Mouse (Mus musculus) kidney, adult 2 months (tissue): Measurements from ENCODE around the gene Rabgap1. TPM values are rescaled to one million over a fixed set of nuclear protein-coding genes. Genes with fewer than 3 reads are reported as not detected.

Experiments
- DNase-seq: peaks from one replicate; pipeline ENCODE4 v3.0.0; 2021
- H3K27ac ChIP-seq: fragments of 200-500 bp; 2 replicates; pipeline ENCODE4 v1.5.1; 2012; ENCODE audit warnings: low read depth, low read length, control low read depth, inconsistent platforms; ENCODE audit not compliant: insufficient read depth
- H3K27me3 ChIP-seq: fragments of 200-500 bp; replicated peaks from 2 replicates; pipeline ENCODE4 v1.6.1; 2012; ENCODE audit warnings: mild to moderate bottlenecking, moderate library complexity, low read length, inconsistent platforms; ENCODE audit not compliant: control insufficient read depth, insufficient read depth
- H3K36me3 ChIP-seq: fragments of 200-500 bp; 2 replicates; pipeline ENCODE4 v1.6.1; 2012; ENCODE audit warnings: mild to moderate bottlenecking, moderate library complexity, low read length, inconsistent platforms; ENCODE audit not compliant: control insufficient read depth, insufficient read depth
- H3K4me1 ChIP-seq: fragments of 200-500 bp; 2 replicates; pipeline ENCODE4 v1.6.1; 2011; ENCODE audit warnings: low read length; ENCODE audit not compliant: control insufficient read depth, insufficient read depth
- H3K4me3 ChIP-seq: fragments of 200-500 bp; 2 replicates; pipeline ENCODE4 v1.5.1; 2011; ENCODE audit warnings: mild to moderate bottlenecking, low read depth, low read length, control low read depth; ENCODE audit not compliant: insufficient read depth
- CTCF ChIP-seq: fragments of 200-500 bp; conservative IDR thresholded peaks from 2 replicates; pipeline ENCODE4 v1.5.1; 2011; ENCODE audit warnings: low read depth, mild to moderate bottlenecking, control low read depth, low read length, moderate library complexity, mixed read lengths; ENCODE audit not compliant: insufficient read depth, insufficient read length
- POLR2A ChIP-seq: fragments of 200-500 bp; IDR thresholded peaks from one replicate; pipeline ENCODE4 v1.6.1; 2011; ENCODE audit warnings: low read depth, low read length, control low read depth
- WGBS: fragments of 180-500 bp; shearing (Covaris S2); methylation state at CpG from one replicate; pipeline ENCODE4 v1.1.7; 2018; 5-methylcytosine and 5-hydroxymethylcytosine counted together
- polyA plus RNA-seq: library from polyadenylated mRNA; depleted of rRNA; stranded (reverse); fragments of >200 nt; gene quantifications from 2 replicates; pipeline ENCODE4 v1.2.3, GENCODE M21; 2012; rRNA removed

Rabgap1 gene
- polyA plus RNA-seq: 9.0 and 10.5 TPM in 2 replicates

GRCm38 (mm10) chr2:37442611-37443591 is at the start of gene Rabgap1, which contains the start of the genes Zbtb26 and Zbtb6:
Gene Rabgap1, plus strand, starts transcription at chr2:37443279.
Gene Zbtb26, minus strand, starts transcription at chr2:37443135.
Gene Zbtb6, minus strand, starts transcription at chr2:37443171.
- TF ChIP-seq CTCF (no peak), POLR2A (peak; percentile 57)
- H3K4me1 ChIP-seq: no peaks in the 10 kb centered on the region; the same call in 1 of the 2 replicates
- under 1% methylated on average over 51 of the region's 51 CpGs for WGBS
- H3K36me3 ChIP-seq: no peaks in the 10 kb centered on the region
- H3K4me3 ChIP-seq: peak within 1 kb of the TSS; percentile 82
- peak within 1 kb of the TSS; percentile 67 for H3K27ac ChIP-seq
- H3K27me3 ChIP-seq: no peaks in the 10 kb centered on the region
- DNase-seq: peak; percentile 98

DNA sequence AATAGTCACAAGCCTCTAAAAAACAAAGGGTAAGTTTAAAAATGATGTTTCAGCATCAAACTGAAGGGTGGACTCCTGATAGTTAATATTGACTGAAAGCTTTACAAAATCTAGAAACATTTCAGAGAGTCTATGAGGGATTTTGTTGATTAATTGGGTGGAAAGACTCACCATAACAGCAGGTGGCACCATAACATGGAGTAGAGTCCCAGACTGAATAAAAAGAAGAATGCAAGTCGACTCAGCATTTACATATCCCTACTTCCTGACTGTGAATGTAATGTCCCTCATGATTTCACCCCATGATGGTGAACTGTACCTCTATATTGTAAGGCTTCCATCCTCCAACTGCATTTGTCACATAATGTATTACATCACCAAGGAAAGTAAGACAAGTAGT is 47.5 kb upstream of the Rabgap1 start:
- H3K27ac ChIP-seq: no peak overlapping the region
- no peak overlapping the region for H3K4me3 ChIP-seq
- peak; percentile 9 for DNase-seq
- H3K27me3 ChIP-seq: no peaks in the 10 kb centered on the region; the same call in 1 of the 2 replicates
- peaks cover 4% of the 10 kb centered on the region for H3K36me3 ChIP-seq
- 12% methylated on average over 1 of the region's 1 CpGs for WGBS
- no peaks in the 10 kb centered on the region for H3K4me1 ChIP-seq
- TF ChIP-seq POLR2A (no peak), CTCF (no peak)

- Histone ChIP-seq H3K36me3 (no peaks in the 10 kb centered on the region), H3K4me1 (0 out of 2 replicates have a peak, but pooled peaks cover 2% of the 10 kb centered on the region), H3K27ac (peak overlapping the region; percentile 65), H3K27me3 (no peaks in the 10 kb centered on the region), H3K4me3 (peak overlapping the region; percentile 59)
- no peak for DNase-seq
- under 1% methylated on average over 3 of the region's 3 CpGs for WGBS
- TF ChIP-seq POLR2A (no peak), CTCF (no peak)
Observed at GRCm38 (mm10) chr2:37421903-37422302, 21.2 kb upstream of the Rabgap1 start.

DNA sequence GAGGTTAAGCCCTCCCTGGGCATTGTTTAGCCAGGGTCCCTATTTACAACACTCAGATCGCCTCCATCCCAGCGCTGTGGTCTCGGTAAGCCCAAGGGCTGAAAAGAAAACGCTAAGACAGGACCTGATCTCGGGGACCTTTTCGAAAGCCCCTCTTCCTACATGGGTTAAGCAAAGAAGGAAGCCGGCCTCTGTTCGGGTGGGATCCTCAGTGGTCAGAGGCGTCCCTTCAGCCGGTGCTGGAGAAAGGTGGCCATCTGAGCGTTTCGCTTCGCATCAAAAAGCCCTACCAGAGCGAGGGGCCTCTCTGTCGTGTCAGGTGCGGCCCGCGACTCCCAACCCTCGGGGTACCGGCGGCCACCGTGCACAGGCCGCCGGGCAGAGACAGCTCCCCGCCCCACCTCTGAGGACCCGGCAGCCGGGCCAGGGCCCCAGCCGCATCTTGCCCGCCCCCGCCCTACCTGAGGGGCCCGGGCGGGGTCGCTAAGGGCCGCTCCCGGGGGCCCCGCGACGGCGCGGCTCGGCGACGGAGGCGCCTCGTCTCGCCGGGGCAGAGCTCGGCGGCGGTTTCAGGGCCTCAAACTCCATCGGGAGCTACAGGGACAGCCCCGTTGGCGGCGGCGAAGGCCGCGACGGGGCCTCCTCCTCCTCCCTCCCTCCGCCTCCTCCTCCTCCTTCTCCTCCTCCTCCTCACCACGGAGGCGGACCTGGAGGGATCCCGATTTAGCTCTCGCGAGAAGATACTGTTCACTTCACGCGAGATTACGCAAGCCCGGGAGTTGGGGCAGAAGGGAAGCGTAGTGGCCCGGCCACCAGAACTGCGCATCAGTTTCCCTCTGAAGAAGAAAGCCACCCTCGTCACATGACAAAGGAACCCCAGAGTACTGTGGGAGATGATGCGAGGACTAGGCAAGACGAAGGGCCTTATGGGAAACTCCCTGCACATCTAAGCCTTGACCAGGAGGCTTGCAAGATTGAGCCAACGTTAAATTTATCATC is 20.5 kb upstream of the Rabgap1 start, which contains the start of gene Rc3h2:
Gene Rc3h2, minus strand, starts transcription at position 598 of the 999 bp plus-strand sequence.
- under 1% methylated on average over 74 of the region's 75 CpGs for WGBS
- peak; percentile 87 for TF ChIP-seq POLR2A
- no peak for TF ChIP-seq CTCF
- H3K27me3 ChIP-seq: no peaks in the 10 kb centered on the region

DNA sequence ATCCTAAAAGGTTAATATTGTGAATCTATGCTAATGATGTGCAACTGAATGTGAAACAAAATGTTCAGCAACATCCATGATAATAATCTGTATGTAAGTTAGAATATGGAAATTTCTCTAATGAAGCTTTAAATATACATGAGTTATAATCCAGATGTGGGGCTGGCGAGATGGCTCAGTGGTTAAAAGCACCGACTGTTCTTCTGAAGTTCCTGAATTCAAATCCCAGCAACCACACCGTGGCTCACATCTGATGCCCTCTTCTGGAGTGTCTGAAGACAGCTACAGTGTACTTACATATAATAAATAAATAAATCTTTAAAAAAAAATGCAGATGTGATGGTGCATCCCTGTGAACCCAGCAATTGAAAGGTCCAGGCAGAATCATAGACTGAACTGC is 19.4 kb upstream of the Rabgap1 start:
- Histone ChIP-seq H3K36me3 (no peaks in the 10 kb centered on the region), H3K4me1 (0 out of 2 replicates have a peak, but pooled peaks cover 2% of the 10 kb centered on the region), H3K27me3 (no peaks in the 10 kb centered on the region), H3K27ac (no peak overlapping the region), H3K4me3 (no peak overlapping the region)
- no peak for TF ChIP-seq CTCF
- TF ChIP-seq POLR2A: no peak
- DNase-seq: no peak
- WGBS: 41% methylated on average over 3 of the region's 3 CpGs

More for the DNA sequence above, 20.5 kb upstream of the Rabgap1 start, which contains the start of gene Rc3h2:
- peak; percentile 98 for DNase-seq
- peak within 1 kb of the TSS; percentile 65 for H3K27ac ChIP-seq
- H3K4me1 ChIP-seq: 0 out of 2 replicates have a peak, but pooled peaks cover 2% of the 10 kb centered on the region
- H3K4me3 ChIP-seq: peak within 1 kb of the TSS; percentile 59
- H3K36me3 ChIP-seq: no peaks in the 10 kb centered on the region

- TF ChIP-seq CTCF: no peak
- TF ChIP-seq POLR2A: peak; percentile 44
- no peaks in the 10 kb centered on the region for H3K27me3 ChIP-seq
- H3K27ac ChIP-seq: peak overlapping the region; percentile 78
- DNase-seq: peak; percentile 94
- H3K4me3 ChIP-seq: peak overlapping the region; percentile 80
- WGBS: under 1% methylated on average over 38 of the region's 38 CpGs
- H3K36me3 ChIP-seq: no peaks in the 10 kb centered on the region
- H3K4me1 ChIP-seq: peaks cover 5% of the 10 kb centered on the region; the same call in 1 of the 2 replicates
Observed at GRCm38 (mm10) chr2:37430593-37431464, 12.2 kb upstream of the Rabgap1 start.
